Mouse (Mus musculus) frontal cortex, postnatal 10 days (tissue): ENCODE results near the gene Macrod2.

ENCODE experiments used
- DNase-seq, 2 experiments: peaks; one replicate each; pipeline ENCODE4 v3.0.0; 2022; ENCODE audit warnings: low spot score in 2 of 2, mixed read lengths in 1 of 2

Gene Macrod2

DNA sequence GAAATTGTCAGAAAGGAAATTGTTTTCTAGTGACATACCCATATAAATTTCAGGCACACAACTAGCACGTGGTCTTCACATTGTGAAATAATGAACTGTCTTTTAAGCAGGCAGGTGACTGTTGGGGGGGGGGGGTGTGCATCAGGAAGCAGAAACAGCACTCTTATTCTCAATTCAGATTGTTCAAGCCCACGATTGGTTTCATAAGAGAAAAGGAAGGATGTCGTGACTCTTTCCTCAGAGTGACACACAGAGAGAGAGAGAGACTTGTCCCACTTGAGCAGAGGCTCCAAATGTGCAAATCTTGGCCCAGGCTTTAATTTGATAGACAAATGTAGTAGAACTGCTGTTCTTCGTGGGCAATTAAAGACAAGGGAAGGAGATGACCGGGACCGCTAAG lies 516.4 kb downstream of the Macrod2 start:
- no peak for DNase-seq

DNA sequence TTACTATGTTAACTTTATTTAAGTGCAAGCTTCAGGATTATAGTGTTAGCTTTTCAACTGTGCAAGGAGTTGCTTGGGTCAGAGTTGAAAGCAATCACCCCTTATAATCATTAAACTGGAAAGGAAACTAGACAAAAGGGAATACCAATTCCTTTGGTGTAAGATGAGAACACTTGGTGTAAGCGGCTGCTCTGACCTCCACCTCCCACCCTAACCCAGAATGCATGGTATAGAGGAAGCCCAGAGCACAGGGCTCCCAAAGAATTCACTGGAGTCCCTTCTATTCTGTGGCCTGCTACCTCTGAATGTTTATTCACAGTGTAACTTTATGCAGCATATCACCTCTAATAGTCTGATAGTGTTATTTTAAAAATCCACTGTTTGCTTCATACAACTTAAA lies 517.1 kb downstream of the Macrod2 start:
- no peak for DNase-seq

DNA sequence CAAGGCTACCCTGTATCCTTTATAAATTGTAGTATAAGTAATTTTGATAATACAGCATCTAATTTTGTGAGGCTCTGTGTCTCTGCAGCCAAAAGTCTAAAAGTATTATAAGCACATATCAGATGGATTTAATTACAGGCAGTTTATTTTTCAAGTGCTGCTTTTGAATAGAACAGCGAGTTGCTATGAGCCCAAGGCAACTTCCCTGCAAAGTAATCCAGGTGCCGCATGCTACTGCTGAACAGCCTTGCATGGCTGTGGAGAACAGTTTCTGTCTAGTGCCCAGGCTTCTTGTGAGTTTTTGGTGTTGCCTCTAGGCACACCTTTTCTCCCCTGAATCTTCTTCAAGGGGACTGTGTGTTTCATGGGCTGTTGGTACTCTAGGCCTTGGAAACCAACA lies 517.8 kb downstream of the Macrod2 start:
- DNase-seq = no peak

DNA sequence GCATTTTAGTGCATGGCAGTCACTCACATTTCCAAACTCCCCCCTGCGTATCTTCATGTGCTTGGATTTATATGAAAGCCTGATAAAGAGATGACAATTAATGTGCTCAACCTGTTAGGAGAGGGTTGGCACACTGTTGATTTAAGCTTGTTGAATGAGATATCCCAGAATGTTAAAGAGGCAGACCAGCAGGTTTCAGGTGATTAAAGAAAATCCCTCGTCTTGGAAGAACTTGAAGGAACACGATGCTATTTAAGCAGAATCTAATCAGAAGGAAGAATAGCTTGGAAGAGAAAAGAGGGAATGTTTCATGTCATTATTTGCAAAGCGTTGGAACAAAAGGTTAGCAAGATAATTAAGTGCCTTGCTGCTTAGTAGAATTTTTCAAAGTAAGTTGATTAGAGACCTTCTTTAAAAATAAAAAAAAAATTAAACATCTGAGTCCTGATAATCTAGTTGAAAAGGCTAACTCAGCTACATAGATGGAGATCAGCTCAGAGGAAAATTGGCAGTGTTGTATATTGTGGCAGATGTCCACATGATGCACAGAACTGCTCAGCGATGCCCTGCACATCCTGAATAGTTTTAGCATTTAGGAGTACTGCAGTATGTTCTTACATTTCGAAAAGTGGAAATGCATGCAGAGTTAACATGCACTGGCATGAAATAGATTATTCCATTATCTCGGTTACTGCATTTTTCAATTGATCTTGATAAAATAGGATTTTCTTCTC lies 518.7 kb downstream of the Macrod2 start:
- no peak for DNase-seq

DNA sequence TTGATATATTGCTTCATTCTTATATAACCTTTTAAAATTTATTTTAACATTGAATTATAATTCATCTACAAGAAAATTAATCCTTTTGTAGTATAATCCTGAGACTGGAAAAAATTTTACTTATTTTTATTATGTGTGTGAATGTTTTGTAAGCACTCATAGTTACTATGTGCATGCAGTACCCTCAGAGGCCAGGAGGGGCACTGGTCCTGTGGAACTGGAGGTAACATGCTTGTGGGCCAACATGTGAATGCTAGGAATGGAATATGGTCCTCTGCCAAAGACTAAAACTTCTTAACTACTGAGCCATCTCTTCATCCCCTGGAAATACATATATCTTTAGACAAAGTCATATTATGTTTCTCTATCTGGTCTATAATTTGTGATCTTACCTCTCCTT lies 531.8 kb downstream of the Macrod2 start:
- DNase-seq = no peak

DNA sequence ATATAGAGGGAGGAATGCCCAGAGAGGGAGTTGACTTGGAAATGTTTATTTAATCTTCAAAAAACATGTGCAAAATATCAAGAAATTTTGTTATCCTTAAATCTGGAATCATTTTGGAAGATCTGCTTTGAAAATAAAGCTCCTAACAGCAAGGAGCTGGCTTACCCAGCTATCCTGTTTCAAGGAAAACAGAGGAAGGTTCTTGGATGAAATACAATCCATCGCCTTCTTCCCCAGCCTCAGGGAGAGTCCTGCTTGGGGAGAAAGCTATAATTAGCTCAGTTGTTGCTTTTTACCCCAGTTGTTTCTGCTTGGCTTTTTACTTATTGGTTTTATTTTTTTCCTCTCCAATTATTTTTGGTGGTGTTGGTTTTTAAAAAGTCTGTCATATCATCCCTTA lies 539.4 kb downstream of the Macrod2 start:
- no peak for DNase-seq

DNA sequence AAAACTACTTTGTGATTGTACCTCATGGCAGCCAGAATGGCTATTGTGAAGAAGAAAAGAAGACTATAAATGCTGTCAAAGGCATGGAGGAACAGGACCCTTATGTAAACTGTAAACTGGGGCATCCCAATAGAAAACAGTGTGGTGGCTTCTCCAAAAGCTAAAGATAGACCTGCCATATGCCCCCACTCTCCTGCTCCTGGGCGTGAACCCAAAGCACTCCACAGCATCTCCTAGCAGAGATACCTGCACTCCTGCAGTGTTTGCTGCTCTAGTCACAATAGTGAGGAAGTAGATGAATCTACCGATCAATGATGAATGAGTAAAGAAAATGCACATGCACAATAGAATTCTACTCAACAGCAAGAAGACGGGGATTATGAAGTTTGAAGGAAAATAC lies 554.4 kb downstream of the Macrod2 start:
- no peak for DNase-seq

DNA sequence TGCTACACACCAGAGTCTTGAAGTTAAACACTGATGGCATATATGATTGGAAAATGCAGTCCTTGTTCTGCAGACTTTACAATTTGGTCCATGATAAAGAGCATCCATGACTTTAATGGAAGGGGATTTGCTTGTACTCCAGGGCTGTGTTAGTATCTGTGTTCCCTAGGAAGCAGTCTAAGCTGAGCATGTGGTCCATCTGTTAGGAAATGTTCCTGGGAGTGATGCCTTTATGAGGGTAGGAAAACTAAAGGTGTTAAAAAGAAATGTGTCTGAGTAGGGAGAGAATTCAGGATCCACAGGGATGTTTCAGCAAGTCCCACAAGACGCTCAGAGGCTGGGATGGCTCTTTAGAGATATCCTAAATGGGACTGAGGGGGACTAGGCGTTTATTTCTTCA lies 564.1 kb downstream of the Macrod2 start:
- DNase-seq = no peak

DNA sequence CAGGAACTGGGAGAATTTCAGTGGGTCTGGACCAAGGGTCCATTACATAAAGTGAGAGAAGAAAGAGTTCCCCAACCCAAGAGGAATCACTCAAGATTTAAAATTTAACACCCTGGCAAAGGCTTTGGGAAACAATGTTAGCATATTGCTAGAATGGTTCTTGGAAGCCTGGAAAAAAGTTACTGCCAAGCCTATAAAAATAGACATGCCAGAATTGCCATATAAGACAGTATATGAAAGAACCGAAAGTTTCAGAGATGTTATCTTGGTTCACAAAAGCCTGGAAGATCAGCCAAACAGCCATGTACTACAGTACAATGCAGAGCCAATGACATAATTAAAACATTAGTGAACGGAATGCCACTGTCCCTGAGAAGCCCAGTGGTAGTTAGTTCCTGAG lies 575.1 kb downstream of the Macrod2 start:
- DNase-seq = no peak

DNA sequence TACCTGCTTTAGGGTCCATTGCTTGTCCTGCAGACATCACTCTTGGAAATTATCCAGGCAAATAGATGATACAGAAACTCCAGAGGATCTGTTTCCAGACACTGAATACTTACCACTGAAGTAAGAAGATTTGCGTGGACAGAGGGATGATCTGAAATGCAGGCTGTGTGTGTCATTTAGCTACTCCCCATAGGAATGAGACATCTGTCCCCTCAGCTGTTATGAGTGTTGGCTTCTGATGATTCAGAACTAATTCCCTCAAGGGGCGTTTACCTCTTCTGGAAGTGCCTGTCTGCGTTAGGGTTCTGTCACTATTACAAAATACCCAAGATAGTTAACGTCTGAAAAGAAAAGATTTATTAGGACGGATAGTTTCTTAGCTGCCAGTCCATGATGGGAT lies 576.7 kb downstream of the Macrod2 start:
- no peak for DNase-seq

DNA sequence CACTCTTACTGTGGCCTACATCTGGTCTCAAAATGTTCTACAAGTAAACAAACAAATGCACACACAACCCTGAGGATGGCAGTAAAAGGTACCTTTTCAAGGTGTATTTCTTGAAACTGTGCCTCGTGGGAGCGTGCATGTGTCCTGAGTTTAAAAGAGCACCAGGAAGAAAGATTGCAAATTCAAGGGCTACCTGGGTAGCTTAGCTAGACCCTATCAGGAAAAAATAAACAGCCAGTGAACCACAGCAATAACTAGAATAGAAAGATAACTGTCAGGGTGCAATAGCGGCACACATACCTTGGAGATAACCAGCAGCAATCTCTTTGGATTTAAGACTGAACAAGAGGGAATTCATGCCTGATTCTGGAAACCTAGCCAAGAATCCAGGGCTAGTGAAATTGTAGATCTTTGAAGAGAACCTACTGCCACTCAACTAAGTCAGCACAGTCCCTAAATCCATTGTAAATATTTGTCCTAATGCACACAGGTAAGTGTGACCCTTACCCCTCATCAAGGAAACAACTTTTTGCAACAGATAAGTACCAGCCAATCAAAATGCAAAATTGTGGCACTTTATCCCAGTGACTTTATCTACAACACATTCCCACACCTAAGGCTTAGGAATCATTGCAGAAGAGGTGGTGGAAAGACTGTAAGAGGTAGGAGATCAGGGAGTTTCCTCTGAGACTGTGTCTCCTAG lies 590.7 kb downstream of the Macrod2 start:
- no peak for DNase-seq

DNA sequence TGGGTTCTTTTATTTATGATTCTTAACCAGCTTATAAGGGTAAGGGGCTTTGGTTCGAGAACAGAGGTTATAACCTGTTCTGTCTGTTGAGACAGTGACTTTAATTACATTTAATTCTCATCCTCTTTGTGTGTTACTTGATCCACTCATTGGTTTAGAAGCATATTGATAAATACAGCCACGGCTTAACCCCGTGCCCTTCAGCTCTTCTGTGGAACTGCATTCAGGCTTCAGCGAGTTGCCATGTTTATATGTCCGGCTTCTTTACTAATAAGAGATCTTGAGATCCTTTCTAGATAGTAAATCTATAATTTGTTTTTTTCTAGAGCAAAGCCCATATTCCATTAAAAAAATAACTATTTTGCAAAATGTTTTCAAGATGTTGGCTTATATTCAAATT lies 608.7 kb downstream of the Macrod2 start:
- no peak for DNase-seq

DNA sequence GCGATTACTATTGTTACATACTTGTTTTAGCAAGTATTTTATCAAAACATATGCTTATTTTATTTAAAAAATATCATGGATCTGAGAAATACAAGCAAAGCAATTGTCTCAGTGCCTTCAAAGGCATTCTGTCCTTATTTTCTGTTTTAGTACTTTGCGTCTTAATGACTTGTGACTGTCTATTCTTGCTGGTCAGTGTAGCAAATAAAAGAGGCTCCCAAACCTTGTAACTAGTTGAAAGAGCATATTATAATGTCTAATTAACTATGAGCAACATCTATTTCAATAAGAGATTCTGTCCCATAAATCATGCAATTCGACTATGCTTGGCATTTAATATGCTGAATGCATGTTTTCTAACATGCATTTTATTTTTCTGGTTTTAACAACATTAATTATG lies 609.2 kb downstream of the Macrod2 start:
- DNase-seq = no peak

DNA sequence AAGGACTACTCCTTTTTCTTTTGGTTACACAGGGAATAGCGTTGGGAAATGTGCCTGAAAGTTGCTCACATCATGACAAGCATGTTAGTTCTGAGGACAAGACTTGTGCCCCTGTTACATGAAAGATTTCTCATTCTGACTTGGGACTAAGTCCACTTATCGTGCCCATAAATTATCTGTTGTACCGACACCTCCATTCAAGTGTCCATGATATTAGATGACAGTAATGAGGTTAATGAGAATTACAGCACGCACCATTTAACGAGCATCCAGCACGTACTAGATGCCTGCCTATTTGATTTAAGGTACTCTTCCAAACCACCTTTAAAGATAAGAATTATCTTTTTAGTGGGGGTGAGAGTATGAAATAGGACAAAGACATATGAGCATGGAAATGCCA lies 610.5 kb downstream of the Macrod2 start:
- no peak for DNase-seq

DNA sequence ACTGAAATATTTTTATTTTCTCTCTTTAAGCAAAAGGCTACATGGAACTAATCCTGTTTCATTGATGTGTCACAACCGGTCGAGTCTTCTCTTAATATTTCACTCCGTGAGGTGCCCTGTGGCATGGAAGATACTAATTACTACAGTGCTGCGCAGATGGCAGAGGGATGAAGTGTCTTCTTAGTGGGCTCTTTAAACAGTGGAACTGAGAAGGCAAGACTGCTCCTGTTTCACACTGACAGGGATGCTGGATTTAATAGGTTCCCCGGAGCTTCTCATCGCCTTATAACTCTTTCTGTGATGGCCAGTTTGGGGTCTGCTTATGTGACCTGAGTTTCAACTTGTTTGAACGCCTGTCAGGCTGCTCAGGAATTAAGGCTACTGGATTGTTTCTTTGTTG lies 612.6 kb downstream of the Macrod2 start:
- no peak for DNase-seq

DNA sequence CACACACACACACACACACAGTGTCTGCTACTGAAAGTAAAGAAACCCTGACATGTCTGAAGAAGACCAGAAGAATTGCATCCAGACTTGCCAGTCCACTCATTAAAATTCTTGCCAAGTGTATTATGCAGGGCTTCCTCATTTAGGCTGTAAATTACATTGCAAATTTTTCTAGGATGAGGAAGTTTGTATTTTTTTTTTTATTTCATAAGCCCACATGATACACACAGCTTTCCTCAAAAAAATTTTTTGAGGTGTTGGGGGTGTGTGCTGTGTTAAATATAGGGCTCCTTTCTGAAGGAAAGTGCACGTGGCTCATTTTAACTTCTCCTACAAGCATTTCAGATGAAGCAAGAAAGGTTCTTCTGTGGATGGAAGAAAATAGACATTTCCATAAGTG lies 613.3 kb downstream of the Macrod2 start:
- DNase-seq = no peak

DNA sequence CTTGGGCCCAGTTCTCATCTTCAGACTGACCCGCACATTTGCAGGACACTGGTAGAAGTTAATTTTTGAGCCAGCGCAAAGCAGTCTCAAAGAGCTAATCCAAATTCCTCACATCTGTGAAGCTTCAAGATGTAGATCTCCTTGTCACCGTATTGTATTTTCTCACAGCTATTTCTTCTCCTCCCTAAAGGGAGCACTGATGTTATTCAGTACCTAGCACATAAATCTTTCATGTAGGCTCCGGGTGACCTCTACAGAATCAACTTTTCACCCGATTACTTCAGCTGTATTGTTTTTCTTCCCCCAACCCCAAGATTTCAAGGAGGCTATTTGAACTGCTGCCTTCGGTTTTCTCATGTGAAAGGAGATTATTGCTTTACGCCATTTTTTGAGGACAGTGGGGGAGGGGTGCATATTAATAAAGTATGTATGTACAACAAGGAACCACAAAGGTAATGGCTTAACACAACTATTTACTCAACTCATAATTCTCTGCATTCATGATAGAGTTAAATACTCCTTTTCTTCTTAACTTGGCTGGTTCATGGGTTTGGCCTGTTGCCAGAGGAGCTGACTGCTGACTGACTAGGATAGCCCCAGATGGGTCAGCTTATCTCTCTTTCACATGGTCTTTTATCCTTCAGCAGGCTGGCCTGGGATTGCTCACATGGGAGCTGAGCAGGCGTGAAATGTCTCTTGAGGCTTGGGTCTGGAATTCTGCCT lies 618.5 kb downstream of the Macrod2 start:
- DNase-seq = no peak

DNA sequence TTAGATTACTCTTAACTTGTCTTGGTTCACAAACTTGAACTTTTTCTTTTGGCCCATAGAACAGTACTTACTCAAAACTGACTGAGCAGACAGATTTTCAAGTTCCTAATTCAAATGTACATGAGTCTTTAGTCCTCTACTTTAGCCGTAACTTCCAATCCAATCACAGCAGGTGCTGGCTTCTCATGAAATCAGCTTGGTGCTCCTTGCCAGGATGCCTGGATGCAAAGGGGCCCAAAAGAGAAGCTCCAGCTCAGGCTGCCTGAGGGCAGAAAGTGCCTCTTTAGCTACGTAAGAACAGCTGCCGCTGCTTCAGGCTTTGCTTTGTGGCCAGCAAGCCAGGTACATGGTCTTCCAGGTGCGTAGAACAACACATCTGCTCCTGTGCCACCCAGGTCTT lies 627.9 kb downstream of the Macrod2 start:
- no peak for DNase-seq

DNA sequence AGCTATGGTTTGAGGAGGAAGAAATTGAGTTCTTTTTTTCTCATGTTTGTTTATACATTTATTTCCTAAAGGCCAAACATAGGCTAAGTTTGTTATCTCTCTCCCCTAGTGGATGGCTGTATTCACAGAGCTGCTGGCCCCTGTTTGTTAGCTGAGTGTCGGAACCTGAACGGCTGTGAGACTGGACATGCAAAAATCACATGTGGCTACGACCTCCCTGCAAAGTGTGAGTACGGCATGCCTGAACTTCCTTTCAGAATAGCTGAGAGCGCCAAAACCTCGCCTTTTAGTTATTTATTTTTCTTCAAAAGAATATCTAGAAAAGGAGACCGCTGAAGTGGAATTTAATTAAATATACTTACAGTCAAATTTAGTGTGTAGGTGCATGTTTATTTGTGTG lies 628.8 kb downstream of the Macrod2 start:
- no peak for DNase-seq

DNA sequence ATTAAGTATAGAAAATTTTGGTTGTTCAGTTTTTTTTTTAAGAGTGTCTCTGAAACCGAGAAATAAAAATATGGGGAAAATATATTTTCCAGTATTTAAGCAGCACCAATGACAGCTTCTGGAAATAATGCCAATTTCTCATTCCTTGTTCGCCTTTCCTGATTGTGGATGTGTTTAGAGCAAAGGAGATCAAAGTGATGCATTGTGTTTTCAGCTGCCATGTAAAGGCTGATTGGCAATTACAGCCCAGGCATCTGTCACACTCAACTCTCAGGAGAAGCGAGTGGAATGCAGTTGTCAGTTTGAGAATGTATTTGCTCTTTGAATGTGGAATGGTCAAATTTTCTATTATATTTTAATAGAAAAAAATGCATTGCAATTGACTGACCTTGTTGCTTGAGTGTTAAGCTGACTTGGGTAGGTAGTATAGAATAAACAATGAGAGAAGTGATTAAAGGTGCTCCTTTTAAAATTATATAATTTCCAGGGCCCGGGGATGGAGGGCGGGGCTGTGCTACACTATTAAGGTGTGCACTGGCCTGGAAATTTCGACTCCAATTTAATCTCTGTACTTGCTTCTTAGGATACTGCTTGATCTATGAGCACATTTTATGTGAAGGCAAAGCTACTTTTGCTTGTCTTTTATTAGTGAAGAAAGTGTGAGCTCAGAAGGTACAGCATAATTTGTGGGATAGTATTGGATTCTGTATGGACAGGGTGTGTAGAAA lies 629.4 kb downstream of the Macrod2 start:
- no peak for DNase-seq

DNA sequence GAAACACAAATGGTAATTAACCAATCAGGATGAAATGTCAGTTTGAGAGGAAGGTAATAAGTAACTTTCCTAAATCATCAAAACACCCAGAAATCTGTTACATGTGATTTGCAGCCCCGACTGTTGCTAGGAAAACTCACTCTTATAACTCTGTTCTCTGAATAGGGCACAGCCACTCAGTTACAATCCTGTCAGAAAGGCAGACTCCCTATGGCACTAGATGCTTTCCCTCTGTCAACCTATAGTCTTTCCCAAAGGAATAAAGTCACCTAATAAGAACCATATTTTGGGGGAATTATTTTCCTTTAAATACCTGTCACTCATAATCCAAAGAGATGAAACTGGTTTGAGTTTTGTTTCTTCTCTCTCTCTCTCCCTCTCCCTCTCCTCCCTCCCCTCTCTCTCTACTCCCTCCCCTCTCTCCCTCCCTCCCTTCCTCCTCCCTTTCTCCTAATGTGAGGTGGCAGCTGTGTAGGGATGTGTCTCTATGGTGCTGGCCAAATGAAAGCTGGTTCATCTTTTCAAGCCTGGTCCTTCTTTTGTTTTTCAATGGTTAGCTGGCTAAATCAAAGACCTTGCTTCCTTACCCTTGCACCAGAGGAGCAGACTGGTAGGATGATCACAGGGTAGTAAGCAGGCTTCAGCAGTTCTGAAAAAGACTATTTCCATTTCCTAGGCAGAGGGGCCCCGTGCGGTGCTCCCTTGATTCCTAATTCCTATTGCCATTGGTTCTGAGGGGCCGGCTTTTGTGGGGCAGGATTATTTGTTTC lies 661.8 kb downstream of the Macrod2 start:
- no peak for DNase-seq

DNA sequence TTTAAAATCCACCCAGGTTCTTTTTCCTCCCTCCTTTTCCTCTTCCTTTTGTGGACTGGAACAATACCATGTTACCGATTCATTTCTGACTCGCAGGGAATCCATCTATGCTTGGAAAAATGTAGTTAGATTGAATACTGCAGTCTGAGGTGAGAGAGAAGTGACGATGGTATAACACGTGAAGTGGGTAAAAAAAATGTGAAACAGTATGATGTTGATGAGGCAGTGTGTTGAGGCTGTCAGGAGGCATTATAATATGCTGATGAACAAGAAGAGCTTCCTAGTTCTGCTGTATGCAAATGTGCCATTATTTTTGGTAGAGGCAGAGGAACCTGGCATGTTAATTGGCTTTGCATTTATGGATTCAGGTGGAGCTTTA lies 662.3 kb downstream of the Macrod2 start:
- no peak for DNase-seq
